Mouse (Mus musculus): ENCODE measurements around the gene Bbs7. TPM values are rescaled to one million over a fixed set of nuclear protein-coding genes. Genes with fewer than 3 reads are reported as not detected.
"Not testable (repeated sequence)": the region's sequence is repeated elsewhere in the genome, so short reads cannot be mapped to it uniquely, and the experiment has no call there.

Gene Bbs7
- polyA plus RNA-seq (2015; fragmentation: Nextera tagmentation; extraction: Ambion mirVana), result 19.4 and 20.5 TPM in 2 replicates

- Histone ChIP-seq H3K4me2 (peak within 1 kb of the TSS; percentile 65), H3K9ac (peak within 1 kb of the TSS; percentile 83), H3K9me3 (no peaks in the 10 kb centered on the region), H3K4me3 (peak within 1 kb of the TSS; percentile 70), H3K27me3 (no peaks in the 10 kb centered on the region), H3K27ac (replicated peaks) (peak within 1 kb of the TSS; percentile 61), H3K36me3 (peaks cover 9% of the 10 kb centered on the region; the same call in 1 of the 2 replicates), H3K4me1 (replicated peaks) (peaks cover 13% of the 10 kb centered on the region)
- 4% methylated on average over 37 of the region's 38 CpGs for WGBS
- peak; percentile 100 for ATAC-seq (ENCODE audit: low read depth)
Measured at GRCm38 (mm10) chr3:36613202-36613907, at the start of gene Bbs7. Gene Bbs7, minus strand, starts transcription at chr3:36613477.

GRCm38 (mm10) chr3:36645245-36645559, 31.9 kb upstream of the Bbs7 start:
- not testable (repeated sequence) for H3K4me1 ChIP-seq (replicated peaks); H3K9me3 ChIP-seq; H3K27ac ChIP-seq (replicated peaks); H3K36me3 ChIP-seq; H3K27me3 ChIP-seq; H3K9ac ChIP-seq; H3K4me3 ChIP-seq; ATAC-seq (ENCODE audit: low read depth); H3K4me2 ChIP-seq

GRCm38 (mm10) chr3:36644554-36645244, 31.4 kb upstream of the Bbs7 start:
- no peak overlapping the region for H3K27ac ChIP-seq (replicated peaks)
- WGBS, result 85% methylated on average over 3 of the region's 3 CpGs
- no peak overlapping the region for H3K4me3 ChIP-seq

GRCm38 (mm10) chr3:36643354-36643753, 30.1 kb upstream of the Bbs7 start:
- no peaks in the 10 kb centered on the region for H3K9me3 ChIP-seq
- WGBS, result 84% methylated on average over 3 of the region's 3 CpGs
- no peak overlapping the region for H3K4me3 ChIP-seq
- no peaks in the 10 kb centered on the region for H3K36me3 ChIP-seq
- no peaks in the 10 kb centered on the region for H3K4me1 ChIP-seq (replicated peaks)
- no peak overlapping the region for H3K27ac ChIP-seq (replicated peaks)
- no peak for ATAC-seq (ENCODE audit: low read depth)
- no peak overlapping the region for H3K9ac ChIP-seq
- H3K4me2 ChIP-seq, result no peak overlapping the region
- H3K27me3 ChIP-seq, result no peaks in the 10 kb centered on the region

More at GRCm38 (mm10) chr3:36644554-36645244, 31.4 kb upstream of the Bbs7 start:
- Histone ChIP-seq H3K4me2 (no peak overlapping the region), H3K9ac (no peak overlapping the region), H3K9me3 (no peaks in the 10 kb centered on the region), H3K27me3 (no peaks in the 10 kb centered on the region), H3K4me1 (replicated peaks) (no peaks in the 10 kb centered on the region), H3K36me3 (no peaks in the 10 kb centered on the region)
- ATAC-seq (ENCODE audit: low read depth), result no peak

- no peak for ATAC-seq (ENCODE audit: low read depth)
- H3K4me1 ChIP-seq (replicated peaks), result no peaks in the 10 kb centered on the region
- 78% methylated on average over 13 of the region's 13 CpGs for WGBS
- H3K27me3 ChIP-seq, result no peaks in the 10 kb centered on the region
- H3K9ac ChIP-seq, result no peak overlapping the region
- H3K4me3 ChIP-seq, result no peak overlapping the region
- H3K4me2 ChIP-seq, result no peak overlapping the region
- H3K36me3 ChIP-seq, result no peaks in the 10 kb centered on the region
- no peaks in the 10 kb centered on the region for H3K9me3 ChIP-seq
- H3K27ac ChIP-seq (replicated peaks), result no peak overlapping the region
Measured at GRCm38 (mm10) chr3:36642736-36643135, 29.5 kb upstream of the Bbs7 start.

- no peaks in the 10 kb centered on the region for H3K27me3 ChIP-seq
- H3K4me2 ChIP-seq, result no peak overlapping the region
- H3K9me3 ChIP-seq, result no peaks in the 10 kb centered on the region
- H3K4me1 ChIP-seq (replicated peaks), result no peaks in the 10 kb centered on the region
- H3K27ac ChIP-seq (replicated peaks), result no peak overlapping the region
- no peak overlapping the region for H3K4me3 ChIP-seq
- 60% methylated on average over 2 of the region's 2 CpGs for whole genome bisulfite sequencing
- no peak overlapping the region for H3K9ac ChIP-seq
- ATAC-seq (ENCODE audit: low read depth), result no peak
- no peaks in the 10 kb centered on the region for H3K36me3 ChIP-seq
Measured at GRCm38 (mm10) chr3:36640787-36641186, 27.5 kb upstream of the Bbs7 start.

- 29% methylated on average over 4 of the region's 4 CpGs for WGBS
- peak; percentile 65; the same call in 1 of the 2 replicates for ATAC-seq (ENCODE audit: low read depth)
Measured at GRCm38 (mm10) chr3:36635449-36635848, 22.2 kb upstream of the Bbs7 start.

GRCm38 (mm10) chr3:36626803-36627202, 13.5 kb upstream of the Bbs7 start:
- H3K27ac ChIP-seq (replicated peaks), result no peak overlapping the region
- no peaks in the 10 kb centered on the region for H3K9me3 ChIP-seq
- 77% methylated on average over 2 of the region's 2 CpGs for WGBS
- H3K9ac ChIP-seq, result no peak overlapping the region
- H3K4me3 ChIP-seq, result no peak overlapping the region
- no peak overlapping the region for H3K4me2 ChIP-seq
- no peaks in the 10 kb centered on the region for H3K27me3 ChIP-seq
- H3K36me3 ChIP-seq, result no peaks in the 10 kb centered on the region
- no peaks in the 10 kb centered on the region for H3K4me1 ChIP-seq (replicated peaks)
- no peak for ATAC-seq (ENCODE audit: low read depth)

More at GRCm38 (mm10) chr3:36635449-36635848, 22.2 kb upstream of the Bbs7 start:
- no peak overlapping the region for H3K4me3 ChIP-seq
- H3K27ac ChIP-seq (replicated peaks), result no peak overlapping the region
- H3K4me2 ChIP-seq, result no peak overlapping the region
- no peaks in the 10 kb centered on the region for H3K27me3 ChIP-seq
- H3K36me3 ChIP-seq, result no peaks in the 10 kb centered on the region
- H3K4me1 ChIP-seq (replicated peaks), result no peaks in the 10 kb centered on the region
- H3K9ac ChIP-seq, result no peak overlapping the region
- no peaks in the 10 kb centered on the region for H3K9me3 ChIP-seq

GRCm38 (mm10) chr3:36618181-36618580, 4.9 kb upstream of the Bbs7 start:
- Histone ChIP-seq H3K27me3 (no peaks in the 10 kb centered on the region), H3K9ac (no peak overlapping the region), H3K4me3 (no peak overlapping the region), H3K36me3 (no peaks in the 10 kb centered on the region), H3K4me1 (replicated peaks) (peaks cover 7% of the 10 kb centered on the region), H3K4me2 (no peak overlapping the region), H3K27ac (replicated peaks) (no peak overlapping the region), H3K9me3 (no peaks in the 10 kb centered on the region)
- WGBS, result 85% methylated on average over 7 of the region's 7 CpGs
- ATAC-seq (ENCODE audit: low read depth), result no peak

- 70% methylated on average over 5 of the region's 5 CpGs for WGBS
- no peak; the same call in 1 of the 2 replicates for ATAC-seq (ENCODE audit: low read depth)
- H3K4me2 ChIP-seq, result peak overlapping the region; percentile 65
- H3K36me3 ChIP-seq, result 0 out of 2 replicates have a peak, but pooled peaks cover 4% of the 10 kb centered on the region
- no peak overlapping the region for H3K27ac ChIP-seq (replicated peaks)
- H3K4me1 ChIP-seq (replicated peaks), result peaks cover 13% of the 10 kb centered on the region
- no peak overlapping the region for H3K9ac ChIP-seq
- H3K9me3 ChIP-seq, result no peaks in the 10 kb centered on the region
- H3K27me3 ChIP-seq, result no peaks in the 10 kb centered on the region
- peak overlapping the region; percentile 70; the same call in 1 of the 2 replicates for H3K4me3 ChIP-seq
Measured at GRCm38 (mm10) chr3:36613908-36614255, 605 bp upstream of the Bbs7 start.

GRCm38 (mm10) chr3:36612687-36613086, 590 bp downstream of the Bbs7 start:
- Histone ChIP-seq H3K4me2 (peak overlapping the region; percentile 65), H3K4me1 (replicated peaks) (peaks cover 13% of the 10 kb centered on the region), H3K4me3 (peak overlapping the region; percentile 70), H3K27me3 (no peaks in the 10 kb centered on the region), H3K36me3 (peaks cover 9% of the 10 kb centered on the region; the same call in 1 of the 2 replicates), H3K9ac (peak overlapping the region; percentile 83), H3K27ac (replicated peaks) (peak overlapping the region; percentile 61), H3K9me3 (no peaks in the 10 kb centered on the region)
- ATAC-seq (ENCODE audit: low read depth), result peak; percentile 66
- WGBS, result 3% methylated on average over 6 of the region's 6 CpGs

GRCm38 (mm10) chr3:36605894-36606783, 7.1 kb downstream of the Bbs7 start:
- no peak overlapping the region for H3K4me2 ChIP-seq
- no peak overlapping the region for H3K9ac ChIP-seq
- H3K4me1 ChIP-seq (replicated peaks), result no peaks in the 10 kb centered on the region
- H3K27ac ChIP-seq (replicated peaks), result no peak overlapping the region
- H3K9me3 ChIP-seq, result no peaks in the 10 kb centered on the region
- H3K36me3 ChIP-seq, result peaks cover 27% of the 10 kb centered on the region
- ATAC-seq (ENCODE audit: low read depth), result no peak
- H3K4me3 ChIP-seq, result no peak overlapping the region
- 81% methylated on average over 7 of the region's 7 CpGs for WGBS
- no peaks in the 10 kb centered on the region for H3K27me3 ChIP-seq

Measured in neural tube, embryonic 13.5 days (tissue).